Mouse (Mus musculus) brain, embryonic 14.5 days (tissue): ENCODE data around the gene Ktn1.

Experiments used
- CTCF ChIP-seq: fragments of 200-500 bp; IDR thresholded peaks from 2 replicates; pipeline ENCODE4 v1.5.1; 2012; ENCODE audit warnings: inconsistent platforms, mild to moderate bottlenecking, moderate library complexity, borderline replicate concordance; ENCODE audit not compliant: insufficient read depth, insufficient read length; ENCODE audit errors: extremely low read depth
- POLR2A ChIP-seq: fragments of 200-500 bp; IDR thresholded peaks from 2 replicates; pipeline ENCODE4 v1.6.1; 2012; ENCODE audit warnings: mild to moderate bottlenecking, inconsistent platforms, borderline replicate concordance; ENCODE audit not compliant: poor library complexity, insufficient read depth, insufficient read length, severe bottlenecking; ENCODE audit errors: extremely low read depth

GRCm38 (mm10) chr14:47736471-47736870 is 88.2 kb downstream of the Ktn1 start:
- TF ChIP-seq CTCF (no peak), POLR2A (no peak)
